8 mouse cellular contexts compared by ENCODE assay signal in genomic region chr8:71542632-71543343, GRCm38 (mm10). TPM values are rescaled to one million over a fixed set of nuclear protein-coding genes. Genes with fewer than 3 reads are reported as not detected.
A peak's percentile ranks its signal among the peaks of the same experiment; 100 is the strongest.
DNase-seq lines count a peak whose midpoint lies in the region; ATAC-seq lines count a peak whose summit lies in the region.

Gene Mvb12a (plus strand): TSS chr8:71542922.

- peak; percentile 87 for DNase-seq in c-Kit-negative CD71-positive TER-119-positive erythroid progenitor cells, embryonic 14.5 days (ENCODE audit: low read depth, low spot score)
- DNase-seq in fibroblast of lung, adult 2 months (ENCODE audit: low read depth), result peak; percentile 99
- peak; percentile 99 for DNase-seq in kidney, postnatal 14 days
- DNase-seq in liver, embryonic 13.5 days, result peak; percentile 94
- DNase-seq in neural tube, embryonic 10.5 days (ENCODE audit: extremely low spot score, low spot score), result peak; percentile 92

- H3K9me3 ChIP-seq in heart, embryonic 14.5 days (ENCODE audit: control insufficient read depth, low read length), result no peaks in the 10 kb centered on the region
- H3K9me3 ChIP-seq in liver, embryonic 13.5 days (replicated peaks), result no peaks in the 10 kb centered on the region
- H3K9me3 ChIP-seq in stomach, embryonic 16.5 days (replicated peaks; ENCODE audit: control insufficient read depth, low read length), result no peaks in the 10 kb centered on the region

- H3K27me3 ChIP-seq in heart, embryonic 14.5 days (ENCODE audit: control insufficient read depth, insufficient read depth, low read length), result no peaks in the 10 kb centered on the region
- H3K27me3 ChIP-seq in liver, embryonic 13.5 days, result no peaks in the 10 kb centered on the region
- no peaks in the 10 kb centered on the region for H3K27me3 ChIP-seq in stomach, embryonic 16.5 days (ENCODE audit: control insufficient read depth, insufficient read depth, low read length)

- H3K9ac ChIP-seq in heart, embryonic 14.5 days (ENCODE audit: low read length), result peak within 1 kb of the TSS; percentile 80
- peak within 1 kb of the TSS; percentile 74 for H3K9ac ChIP-seq in liver, embryonic 13.5 days
- peak within 1 kb of the TSS; percentile 86 for H3K9ac ChIP-seq in stomach, embryonic 16.5 days (ENCODE audit: low read length)

- peak within 1 kb of the TSS; percentile 47 to 57; a peak in 3 of 4 replicates for H3K27ac ChIP-seq in heart, embryonic 14.5 days (replicated peaks in 1 of 2; ENCODE audit: control insufficient read depth in 1 of 2, insufficient read depth in 1 of 2, low read depth in 2 of 2, low read length in 2 of 2)
- H3K27ac ChIP-seq in liver, embryonic 13.5 days, result peak within 1 kb of the TSS; percentile 51
- H3K27ac ChIP-seq in stomach, embryonic 16.5 days (ENCODE audit: low read length), result peak within 1 kb of the TSS; percentile 46; the same call in 1 of the 2 replicates

- peak within 1 kb of the TSS; percentile 69 to 89 for H3K4me3 ChIP-seq in heart, embryonic 14.5 days (ENCODE audit: control insufficient read depth in 1 of 2, insufficient read depth in 1 of 2, low read depth in 1 of 2, low read length in 2 of 2)
- peak within 1 kb of the TSS; percentile 76 for H3K4me3 ChIP-seq in liver, embryonic 13.5 days (replicated peaks)
- peak within 1 kb of the TSS; percentile 93 for H3K4me3 ChIP-seq in stomach, embryonic 16.5 days (replicated peaks; ENCODE audit: low read length)

- peak within 1 kb of the TSS; percentile 85 for H3K4me2 ChIP-seq in heart, embryonic 14.5 days (ENCODE audit: low read length)
- H3K4me2 ChIP-seq in liver, embryonic 13.5 days, result peak within 1 kb of the TSS; percentile 90
- peak within 1 kb of the TSS; percentile 90 for H3K4me2 ChIP-seq in stomach, embryonic 16.5 days (ENCODE audit: low read depth, low read length)

- H3K36me3 ChIP-seq in heart, embryonic 14.5 days (ENCODE audit: control insufficient read depth, insufficient read depth, low read length), result peaks cover 23% of the 10 kb centered on the region
- H3K36me3 ChIP-seq in liver, embryonic 13.5 days, result peaks cover 20% of the 10 kb centered on the region
- no peaks in the 10 kb centered on the region for H3K36me3 ChIP-seq in stomach, embryonic 16.5 days (ENCODE audit: control insufficient read depth, insufficient read depth, low read length)

- H3K4me1 ChIP-seq in heart, embryonic 14.5 days (ENCODE audit: control insufficient read depth in 2 of 2, insufficient read depth in 2 of 2, low read length in 2 of 2), result peaks cover 5 to 6% of the 10 kb centered on the region in 2 experiments; a peak in 2 of 4 replicates
- peaks cover 18% of the 10 kb centered on the region for H3K4me1 ChIP-seq in liver, embryonic 13.5 days (replicated peaks)
- H3K4me1 ChIP-seq in stomach, embryonic 16.5 days (ENCODE audit: control insufficient read depth, insufficient read depth, low read length), result peaks cover 9% of the 10 kb centered on the region; the same call in 1 of the 2 replicates

- ATAC-seq in CD4-positive, CD25-positive, alpha-beta regulatory T cell, adult 4 months, result peak; percentile 99
- peak; percentile 90 for ATAC-seq in heart, embryonic 14.5 days (ENCODE audit: insufficient number of reproducible peaks, insufficient read depth, low FRiP score, low read depth)
- ATAC-seq in liver, embryonic 13.5 days (ENCODE audit: low read depth), result peak; percentile 93
- ATAC-seq in stomach, embryonic 16.5 days (ENCODE audit: insufficient read depth, low FRiP score), result peak; percentile 97

- under 1% methylated on average over 51 of the region's 55 CpGs for WGBS in heart, embryonic 14.5 days
- WGBS in liver, embryonic 13.5 days (ENCODE audit: insufficient replicate concordance), result under 1% methylated on average over 55 of the region's 55 CpGs
- under 1% methylated on average over 55 of the region's 55 CpGs for WGBS in stomach, embryonic 16.5 days

RNA-seq across cellular contexts. Expression of gene Mvb12a, which starts in this region (rescaled TPM):
- polyA plus RNA-seq in CD4-positive, CD25-positive, alpha-beta regulatory T cell, adult 4 months (2017; shearing (Covaris generic)), result 10 to 100 TPM; 45.1 to 58.2 TPM
- 62.2 and 64.0 TPM in 2 replicates for polyA plus RNA-seq in heart, embryonic 14.5 days (2014; fragmentation: Nextera tagmentation; extraction: Ambion mirVana)
- polyA plus RNA-seq in liver, embryonic 13.5 days (2015; fragmentation: Nextera tagmentation; extraction: Ambion mirVana), result 30.4 and 33.9 TPM in 2 replicates
- 101 and 103 TPM in 2 replicates for polyA plus RNA-seq in stomach, embryonic 16.5 days (2015; fragmentation: Nextera tagmentation; extraction: Ambion mirVana)

Comparison
In these comparisons a context has a peak if more than half of its experiments do, and no peak if none do; other contexts are left out.
1. Peak in every context shown above with its lines: DNase-seq, ATAC-seq, H3K4me3 ChIP-seq and H3K27ac ChIP-seq.